Mouse (Mus musculus) embryonic fibroblast, embryonic 13.5 days (primary cell): ENCODE data around the gene Mgat3.

Experiments used
- CTCF ChIP-seq: IDR thresholded peaks from 2 replicates; pipeline ENCODE4 v1.5.1; 2011; ENCODE audit warnings: mild to moderate bottlenecking, control low read depth, low read length, moderate library complexity, borderline replicate concordance; ENCODE audit not compliant: insufficient read depth
- POLR2A ChIP-seq: IDR thresholded peaks from 2 replicates; pipeline ENCODE4 v1.6.1; 2011; ENCODE audit warnings: low read depth, mild to moderate bottlenecking, control low read depth, low read length, moderate library complexity

GRCm38 (mm10) chr15:80235535-80235934, 62.0 kb downstream of the Mgat3 start, which contains the start of gene AC140267.1:
- TF ChIP-seq POLR2A (no peak), CTCF (no peak)
